Mouse (Mus musculus): Measurements from ENCODE around the gene Nck1. TPM values are rescaled to one million over a fixed set of nuclear protein-coding genes. Genes with fewer than 3 reads are reported as not detected.
A peak's percentile ranks its signal among the peaks of the same experiment; 100 is the strongest.

Gene Nck1
- total RNA-seq, 2 experiments from 2014 or later, result 44.8 to 54.0 TPM

DNA sequence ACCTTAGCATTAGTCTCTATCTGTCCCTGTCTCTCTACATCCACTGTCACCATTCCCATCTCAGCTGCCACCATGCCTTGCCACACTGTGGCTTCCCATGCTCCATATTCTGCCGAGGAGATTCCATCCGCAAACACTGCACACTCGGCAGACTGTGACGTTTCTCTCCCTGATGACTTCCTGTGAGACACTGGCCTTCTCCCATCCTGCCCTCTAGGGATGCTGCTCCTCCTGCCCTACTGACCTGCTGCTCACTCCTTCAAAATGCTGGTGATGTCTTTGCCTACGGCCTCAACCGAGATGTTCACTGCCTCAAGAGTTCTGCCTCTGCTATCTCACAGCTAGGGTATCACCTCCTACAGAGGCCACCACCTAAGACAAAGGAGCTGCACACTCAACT, 72.6 kb downstream of the Nck1 start:
- DNase-seq, result no peak
- intact Hi-C loops (cut with DNase I), result no loop called here

DNA sequence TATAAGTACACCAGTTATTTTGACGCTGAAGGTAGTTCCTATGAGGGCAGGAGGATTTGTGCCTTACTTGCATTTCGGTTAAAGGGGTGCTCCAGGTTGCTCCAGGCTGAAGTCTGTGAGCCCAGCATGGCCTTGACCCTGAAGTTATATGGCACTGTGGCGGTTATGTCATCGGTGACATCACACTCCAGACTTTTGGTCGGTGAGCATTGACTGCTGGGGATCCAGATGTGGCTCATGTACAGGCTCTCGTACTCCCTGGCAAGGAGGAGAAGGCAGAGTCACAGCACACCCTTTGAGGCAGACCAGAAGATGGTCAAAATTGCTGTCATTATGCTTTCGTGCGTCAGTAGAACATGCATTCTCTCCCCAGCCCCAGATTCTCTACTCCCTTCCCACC, 73.0 kb downstream of the Nck1 start:
- DNase-seq, result no peak
- intact Hi-C loops (cut with DNase I), result no loop called here

GRCm38 (mm10) chr9:100471605-100471953, 74.4 kb downstream of the Nck1 start:
- intact Hi-C loops (cut with DNase I), result no loop called here
- DNase-seq, result no peak

DNA sequence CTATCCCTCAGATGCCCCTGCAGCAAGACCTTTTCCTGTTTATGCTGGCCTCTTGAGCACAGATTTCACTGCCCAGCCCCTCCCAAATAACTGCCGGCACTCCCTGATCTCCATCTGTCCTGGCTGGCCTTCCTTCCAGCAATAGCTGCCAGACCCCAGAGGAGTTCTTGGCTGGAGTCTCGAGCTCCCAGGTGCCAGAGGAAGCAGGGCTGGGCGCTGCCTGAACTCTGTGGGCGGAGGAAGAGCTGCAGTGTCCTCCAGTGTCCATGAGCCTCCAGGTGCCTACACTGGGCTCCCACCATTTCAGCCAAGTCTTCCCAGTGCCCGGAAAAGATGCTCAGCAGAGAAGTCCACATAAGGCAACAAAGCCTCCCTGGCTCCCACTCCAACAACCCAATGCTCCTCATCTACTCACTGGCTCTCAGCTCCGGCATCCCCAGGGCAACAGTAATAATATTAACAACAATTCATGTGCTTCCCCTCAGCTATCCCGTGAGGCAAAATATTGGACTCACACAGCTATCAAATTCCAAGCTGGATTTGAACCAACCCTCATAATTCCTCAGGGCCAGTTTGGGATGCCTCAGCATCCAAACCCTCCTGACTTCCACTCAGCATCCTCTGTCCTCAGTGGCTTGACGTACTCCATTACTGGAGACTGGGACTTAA, 74.9 kb downstream of the Nck1 start:
- peak; percentile 79 to 85 for DNase-seq
- intact Hi-C loops (cut with DNase I), result no loop called here

GRCm38 (mm10) chr9:100470228-100470627, 75.7 kb downstream of the Nck1 start:
- intact Hi-C loops (cut with DNase I), result no loop called here
- no peak for DNase-seq

DNA sequence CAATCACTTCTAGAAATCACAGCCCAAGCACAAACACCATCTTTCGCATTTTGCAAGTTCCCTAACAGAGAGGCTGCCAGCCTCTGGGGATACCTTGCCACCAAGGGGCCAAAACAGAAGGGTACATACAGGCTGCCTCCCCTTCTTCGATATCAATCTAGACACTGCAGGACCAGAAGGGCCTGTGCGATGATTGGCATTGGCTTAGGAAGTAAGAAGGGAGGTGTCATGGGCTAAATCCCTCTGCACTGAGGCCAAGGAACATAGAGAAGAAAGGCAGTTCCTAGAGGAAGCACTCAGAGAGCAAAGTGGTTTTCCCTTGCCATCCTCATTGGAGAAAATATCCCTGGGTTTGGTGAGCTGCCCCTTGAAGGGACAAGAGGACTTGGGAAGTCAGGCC, 76.3 kb downstream of the Nck1 start:
- no peak for DNase-seq
- intact Hi-C loops (cut with DNase I), result loop anchor here (1.0 kb wide), 1 partner anchor 36 kb away; no protein-coding TSS in a partner anchor

GRCm38 (mm10) chr9:100468151-100468550, 77.8 kb downstream of the Nck1 start:
- intact Hi-C loops (cut with DNase I), result no loop called here
- no peak for DNase-seq

DNA sequence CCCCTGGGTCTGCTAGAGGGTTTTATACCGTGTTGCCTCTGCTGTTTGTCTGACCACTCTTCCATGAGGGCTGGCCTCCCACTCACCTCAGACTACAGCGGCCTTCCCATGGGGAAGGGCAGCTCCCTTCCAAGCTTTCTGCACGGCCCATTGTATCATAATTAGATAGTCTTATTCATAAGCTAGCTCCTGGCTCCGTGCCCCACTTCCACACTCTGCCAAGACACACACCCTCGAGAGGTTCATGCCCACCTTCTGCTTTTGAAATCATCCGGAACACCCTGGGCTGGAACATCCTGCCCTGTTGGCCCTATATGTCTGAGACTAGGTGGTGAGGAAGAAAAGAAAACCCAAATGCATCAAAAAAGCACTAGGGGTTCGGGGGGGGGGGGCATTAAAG, 78.3 kb downstream of the Nck1 start:
- intact Hi-C loops (cut with DNase I), result no loop called here
- peak; percentile 76 to 78 for DNase-seq

DNA sequence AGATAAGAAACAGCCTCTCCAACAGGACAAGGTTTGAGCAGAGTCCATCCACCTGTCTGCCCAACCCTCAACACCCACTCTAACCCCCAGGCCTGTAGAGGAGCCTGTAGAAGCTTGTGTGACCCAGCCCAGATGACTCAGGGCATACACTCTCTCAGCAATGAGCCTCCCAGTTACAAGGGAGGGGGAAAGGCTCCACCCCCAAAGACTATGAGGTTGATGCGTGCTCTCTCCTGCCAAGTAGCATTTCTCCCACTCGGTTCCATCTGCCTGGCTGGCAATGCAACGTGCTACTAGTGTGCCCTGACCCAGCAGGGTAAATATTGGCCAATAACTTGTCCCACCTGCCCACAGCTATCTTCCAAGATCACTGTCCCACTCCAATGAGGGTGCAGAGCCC, 79.2 kb downstream of the Nck1 start:
- DNase-seq, result no peak
- intact Hi-C loops (cut with DNase I), result no loop called here

DNA sequence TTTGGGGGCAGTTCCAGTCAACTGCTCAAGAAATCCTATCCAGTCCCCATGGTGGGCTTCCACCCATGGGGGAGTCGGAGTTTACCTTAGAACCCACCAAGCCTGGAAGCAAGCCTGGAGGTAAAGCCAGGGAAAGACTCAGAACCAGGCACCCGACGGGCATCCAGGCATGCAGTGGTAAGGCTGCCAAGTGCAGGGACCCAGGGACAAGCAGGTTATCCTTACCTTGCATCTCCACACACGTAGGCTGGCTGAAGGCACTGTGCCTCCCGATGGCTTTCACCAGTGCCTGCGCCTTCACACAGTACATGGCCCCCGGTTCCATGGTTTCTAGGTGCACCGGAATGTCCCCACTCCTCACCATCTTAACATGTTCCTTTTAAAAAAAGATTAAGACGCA, 79.9 kb downstream of the Nck1 start:
- intact Hi-C loops (cut with DNase I), result no loop called here

GRCm38 (mm10) chr9:100465380-100465779, 80.6 kb downstream of the Nck1 start:
- no peak for DNase-seq
- intact Hi-C loops (cut with DNase I), result no loop called here

More for the DNA sequence above, 79.9 kb downstream of the Nck1 start:
- no peak for DNase-seq

DNA sequence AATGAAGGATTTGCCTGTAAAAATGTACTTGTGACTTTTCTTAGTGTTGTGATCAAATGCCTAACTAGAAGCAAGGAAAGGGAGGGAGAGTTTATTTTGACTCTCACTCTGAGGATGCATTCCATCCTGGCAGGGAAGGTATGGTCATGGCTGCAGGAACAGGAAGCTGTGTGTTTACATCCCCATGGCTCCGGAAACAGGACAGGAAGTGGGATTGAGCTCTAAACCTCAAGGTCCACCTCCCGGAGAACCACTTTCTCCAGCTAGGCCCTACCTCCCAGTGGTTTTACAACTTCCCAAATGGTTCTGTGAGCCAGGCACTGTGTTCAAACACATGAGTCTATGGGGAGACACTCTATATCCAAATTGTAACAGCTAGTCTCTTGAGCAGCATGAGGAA, 82.2 kb downstream of the Nck1 start:
- intact Hi-C loops (cut with DNase I), result no loop called here
- no peak for DNase-seq

- intact Hi-C loops (cut with DNase I), result no loop called here
- peak in 1 of 2 experiments; percentile 39 for DNase-seq
Measured at GRCm38 (mm10) chr9:100462098-100462497, 83.8 kb downstream of the Nck1 start.

- intact Hi-C loops (cut with DNase I), result no loop called here
- peak; percentile 70 to 72 for DNase-seq
Measured at GRCm38 (mm10) chr9:100461671-100462070, 84.3 kb downstream of the Nck1 start.

DNA sequence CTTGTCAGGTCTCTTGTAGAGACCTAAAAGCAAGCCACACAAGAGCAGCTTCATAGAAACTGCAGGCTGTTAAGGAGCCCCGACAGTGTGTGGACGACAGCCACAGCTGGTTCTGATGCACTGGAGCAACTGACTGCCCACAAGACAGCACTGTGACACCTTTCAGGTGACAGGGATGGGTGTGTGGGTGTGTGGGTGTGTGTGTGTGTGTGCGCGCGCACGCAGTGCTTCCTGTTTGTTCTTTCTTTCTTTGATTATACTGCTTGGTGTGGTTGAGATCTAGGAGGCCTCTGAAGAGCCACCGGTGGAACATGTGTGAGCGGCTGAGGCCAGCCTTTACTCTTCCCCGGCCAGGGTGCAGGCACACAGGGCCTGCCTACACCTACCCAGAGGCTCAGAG, 85.7 kb downstream of the Nck1 start:
- DNase-seq, result no peak
- intact Hi-C loops (cut with DNase I), result no loop called here

- DNase-seq, result no peak
- intact Hi-C loops (cut with DNase I), result loop anchor here (10.0 kb wide), 1 partner anchor 307 kb away; no protein-coding TSS in a partner anchor
Measured at GRCm38 (mm10) chr9:100457971-100458681, 87.8 kb downstream of the Nck1 start.

DNA sequence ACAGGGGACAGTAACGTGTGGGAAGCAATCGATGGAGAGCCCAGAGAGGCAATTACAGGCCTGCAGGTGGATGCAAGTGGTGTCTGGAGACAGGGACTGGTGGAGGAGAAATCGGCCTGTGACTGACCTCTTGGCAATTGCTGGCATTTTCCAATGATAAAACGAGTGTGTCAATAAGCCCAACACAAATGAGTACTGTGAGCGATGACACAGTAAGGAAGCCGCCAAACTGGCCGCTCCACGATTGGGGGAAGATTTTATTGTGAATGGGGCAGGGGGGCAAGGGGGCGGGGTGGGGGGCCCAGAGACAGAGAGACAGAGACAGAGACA, 91.3 kb downstream of the Nck1 start:
- peak in 1 of 2 experiments; percentile 42 for DNase-seq
- intact Hi-C loops (cut with DNase I), result loop anchor here (1.0 to 10.0 kb wide), 9 partner anchors 34 to 703 kb away; no protein-coding TSS in a partner anchor

DNA sequence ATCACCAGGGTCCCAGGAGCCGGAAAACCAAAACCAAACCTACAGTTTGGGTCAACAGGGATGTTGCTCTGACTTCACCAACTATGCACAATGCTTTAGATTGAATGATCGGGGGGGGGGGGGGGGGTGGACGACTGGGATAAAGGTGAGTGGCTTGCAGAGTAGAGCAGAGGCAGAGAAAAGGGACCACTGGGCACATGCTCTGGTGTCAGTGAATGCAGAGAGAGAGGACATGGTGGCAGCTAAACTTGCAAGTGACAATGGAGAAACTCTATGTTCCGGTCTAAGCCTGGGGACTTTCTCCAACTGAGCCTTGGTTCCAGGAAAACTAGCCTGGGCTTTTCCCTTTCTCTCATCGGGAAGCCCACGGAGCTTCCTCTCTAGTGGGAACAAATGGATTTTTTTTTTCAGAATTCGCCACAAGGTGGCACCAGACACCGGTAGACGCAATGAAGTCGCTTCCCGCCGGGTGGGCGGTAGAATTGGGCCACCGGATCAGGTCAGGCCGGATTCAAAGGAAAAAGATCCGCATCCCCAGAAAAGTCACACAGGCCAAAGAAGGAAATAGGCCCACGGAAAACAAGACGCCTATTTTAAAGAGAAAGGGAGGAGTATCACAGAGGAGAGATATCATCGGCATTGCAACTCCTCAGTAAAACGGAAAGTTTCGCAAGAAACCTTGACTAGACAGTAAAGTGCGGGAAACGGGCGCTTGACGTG, 91.8 kb downstream of the Nck1 start:
- peak; percentile 82 to 87 for DNase-seq
- intact Hi-C loops (cut with DNase I), result loop anchor here (1.0 to 10.0 kb wide), 9 partner anchors 35 to 703 kb away; no protein-coding TSS in a partner anchor

DNA sequence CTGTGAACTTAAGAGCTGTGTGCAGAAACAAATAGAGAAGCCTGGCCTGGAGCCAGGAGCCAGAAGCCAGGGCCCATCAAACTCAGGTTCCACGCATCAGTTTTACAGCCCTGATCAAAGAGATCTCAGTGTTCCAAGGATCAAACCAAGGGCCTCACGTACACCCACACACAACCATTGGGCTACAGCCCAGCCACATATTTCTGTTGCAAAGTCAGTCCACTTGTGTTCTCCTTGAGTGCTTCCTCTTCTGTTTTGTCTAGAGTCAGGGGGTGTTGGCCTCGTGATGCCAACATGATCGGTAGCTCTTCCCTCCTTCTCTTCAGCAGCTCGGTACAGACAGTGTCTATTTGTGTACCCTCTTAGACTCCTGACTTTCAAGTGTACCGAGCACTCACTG, 93.5 kb downstream of the Nck1 start:
- DNase-seq, result no peak
- intact Hi-C loops (cut with DNase I), result loop anchor here (5.0 to 10.0 kb wide), 3 partner anchors 312 to 705 kb away; no protein-coding TSS in a partner anchor

- DNase-seq, result peak; percentile 79 to 86
Measured at GRCm38 (mm10) chr9:100446059-100446686, 99.8 kb downstream of the Nck1 start.

More at GRCm38 (mm10) chr9:100446059-100446686, 99.8 kb downstream of the Nck1 start:
- intact Hi-C loops (cut with DNase I), result loop anchor here (1.0 kb wide), 1 partner anchor 598 kb away; no protein-coding TSS in a partner anchor
